Mouse (Mus musculus): Measurements from ENCODE around the gene Etv5. TPM values are rescaled to one million over a fixed set of nuclear protein-coding genes. Genes with fewer than 3 reads are reported as not detected.

The Etv5 gene
- polyA plus RNA-seq (2012; rRNA removed), result 39.0 and 49.4 TPM in 2 replicates
- 35.3 and 36.8 TPM in 2 replicates for polyA plus RNA-seq (2014; fragmentation: Nextera tagmentation; extraction: Ambion mirVana)

DNA sequence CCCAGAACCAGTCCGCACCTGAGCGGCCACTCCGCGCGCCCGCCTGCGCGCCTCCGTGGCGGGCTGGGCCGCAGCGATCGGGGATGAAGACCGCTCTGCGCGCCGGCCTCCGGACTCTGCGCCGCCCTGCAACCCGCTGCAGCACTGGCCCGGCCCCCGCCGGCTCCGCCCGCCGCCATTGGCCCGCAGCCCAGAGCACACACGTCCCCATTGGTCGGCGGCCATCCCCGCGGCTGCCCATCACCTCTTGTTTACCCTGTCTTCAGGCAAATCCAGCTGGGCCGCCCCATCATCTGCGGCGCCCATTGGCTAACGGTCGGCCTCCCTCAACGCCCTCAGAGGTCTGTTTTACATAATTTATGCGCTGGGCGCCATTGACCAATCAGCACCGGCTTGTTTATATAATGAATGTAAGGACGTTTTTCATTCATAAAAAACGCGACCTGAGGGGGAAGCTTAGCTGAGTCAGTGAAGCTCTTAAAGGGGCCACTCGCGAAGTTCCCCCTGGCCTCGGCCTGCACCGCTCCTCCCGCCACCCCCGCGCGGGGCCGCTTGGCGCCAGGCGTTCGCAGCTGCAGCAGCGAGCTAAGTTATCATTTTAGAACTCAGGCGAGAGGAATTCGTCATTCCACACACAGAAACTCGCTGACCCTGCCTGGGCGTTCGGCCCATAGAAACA is at the start of gene Etv5:
Gene Etv5, minus strand, starts transcription at position 221 of the 679 bp plus-strand sequence.
- H3K27ac ChIP-seq (replicated peaks; ENCODE audit: low read depth, low read length), result peak within 1 kb of the TSS; percentile 81
- peaks cover 8% of the 10 kb centered on the region for H3K36me3 ChIP-seq (ENCODE audit: control insufficient read depth, insufficient read depth, low read length)
- DNase-seq (ENCODE audit: low spot score) (peak; percentile 99), ATAC-seq (ENCODE audit: low FRiP score, low read depth) (peak; percentile 98)
- H3K9ac ChIP-seq (ENCODE audit: low read depth, low read length, severe bottlenecking), result peak within 1 kb of the TSS; percentile 86
- peak within 1 kb of the TSS; percentile 87 for H3K4me3 ChIP-seq (replicated peaks; ENCODE audit: low read length)
- peaks cover 12% of the 10 kb centered on the region for H3K4me1 ChIP-seq (ENCODE audit: control insufficient read depth, insufficient read depth, low read length)
- H3K9me3 ChIP-seq (ENCODE audit: control insufficient read depth, low read length), result no peaks in the 10 kb centered on the region
- no peaks in the 10 kb centered on the region for H3K27me3 ChIP-seq (ENCODE audit: control insufficient read depth, insufficient read depth, low read length)
- peak within 1 kb of the TSS; percentile 98 for H3K4me2 ChIP-seq (replicated peaks; ENCODE audit: low read depth, low read length, severe bottlenecking)
- peak; percentile 91; the same call in 1 of the 2 replicates for TF ChIP-seq POLR2A (IDR thresholded peaks at IDR 0.05; ENCODE audit: borderline replicate concordance, extremely low read depth, insufficient read depth, insufficient read length)
- 5% methylated on average over 51 of the region's 63 CpGs for WGBS

DNA sequence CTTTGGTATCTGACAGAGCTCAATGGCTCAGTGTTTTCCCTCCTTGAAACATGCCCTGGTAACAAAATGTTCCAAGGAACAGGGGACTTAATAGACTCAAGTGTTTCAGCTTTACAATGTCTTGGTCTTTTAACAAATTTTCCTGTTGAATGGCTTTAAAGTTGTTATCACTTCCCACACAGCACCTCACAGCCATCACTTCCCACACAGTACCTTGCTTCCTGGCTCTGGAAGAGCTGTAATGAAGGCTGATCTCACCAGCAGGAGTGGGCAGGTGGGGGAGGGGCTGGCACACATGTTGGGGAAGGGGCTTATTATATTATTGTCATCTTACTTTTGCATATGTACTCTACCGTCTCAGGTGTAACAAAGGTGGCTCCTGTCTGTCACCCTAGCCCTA is 44.4 kb upstream of the Etv5 start:
- Histone ChIP-seq H3K9ac (ENCODE audit: low read depth, low read length, severe bottlenecking) (no peak overlapping the region), H3K4me3 (replicated peaks; ENCODE audit: low read length) (no peak overlapping the region), H3K4me2 (replicated peaks; ENCODE audit: low read depth, low read length, severe bottlenecking) (no peak overlapping the region), H3K36me3 (ENCODE audit: control insufficient read depth, insufficient read depth, low read length) (no peaks in the 10 kb centered on the region), H3K9me3 (ENCODE audit: control insufficient read depth, low read length) (no peaks in the 10 kb centered on the region), H3K4me1 (ENCODE audit: control insufficient read depth, insufficient read depth, low read length) (no peaks in the 10 kb centered on the region), H3K27ac (replicated peaks; ENCODE audit: low read depth, low read length) (no peak overlapping the region), H3K27me3 (ENCODE audit: control insufficient read depth, insufficient read depth, low read length) (no peaks in the 10 kb centered on the region)
- DNase-seq (ENCODE audit: low spot score) (no peak), ATAC-seq (ENCODE audit: low FRiP score, low read depth) (no peak)
- no peak for TF ChIP-seq POLR2A (IDR thresholded peaks at IDR 0.05; ENCODE audit: borderline replicate concordance, extremely low read depth, insufficient read depth, insufficient read length)
- WGBS, result 82% methylated on average over 1 of the region's 1 CpGs

DNA sequence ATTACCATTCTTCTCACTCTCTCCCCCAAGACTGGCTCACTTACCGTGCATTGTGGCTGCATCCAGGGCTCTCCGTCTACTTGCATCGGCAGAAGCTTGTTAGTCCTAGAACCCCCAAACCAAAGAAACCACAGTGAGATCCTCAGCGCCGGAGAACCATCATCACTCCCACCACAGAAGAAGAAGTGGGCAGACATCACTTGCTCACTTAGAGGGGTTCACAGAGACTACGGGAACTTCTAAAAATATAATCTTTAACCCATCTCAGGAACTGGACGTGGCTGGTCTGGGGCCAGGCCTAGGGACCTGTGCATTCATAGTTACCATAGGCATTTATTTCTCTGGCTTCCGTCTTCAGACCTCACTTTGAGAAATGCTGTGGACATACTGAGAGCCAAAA is 39.8 kb upstream of the Etv5 start:
- H3K4me2 ChIP-seq (replicated peaks; ENCODE audit: low read depth, low read length, severe bottlenecking), result no peak overlapping the region
- H3K9me3 ChIP-seq (ENCODE audit: control insufficient read depth, low read length), result no peaks in the 10 kb centered on the region
- no peak overlapping the region for H3K27ac ChIP-seq (replicated peaks; ENCODE audit: low read depth, low read length)
- H3K36me3 ChIP-seq (ENCODE audit: control insufficient read depth, insufficient read depth, low read length), result no peaks in the 10 kb centered on the region
- no peak overlapping the region for H3K9ac ChIP-seq (ENCODE audit: low read depth, low read length, severe bottlenecking)
- H3K27me3 ChIP-seq (ENCODE audit: control insufficient read depth, insufficient read depth, low read length), result no peaks in the 10 kb centered on the region
- WGBS, result 94% methylated on average over 8 of the region's 8 CpGs
- TF ChIP-seq POLR2A (IDR thresholded peaks at IDR 0.05; ENCODE audit: borderline replicate concordance, extremely low read depth, insufficient read depth, insufficient read length), result no peak
- H3K4me3 ChIP-seq (replicated peaks; ENCODE audit: low read length), result no peak overlapping the region
- H3K4me1 ChIP-seq (ENCODE audit: control insufficient read depth, insufficient read depth, low read length), result no peaks in the 10 kb centered on the region
- DNase-seq (ENCODE audit: low spot score) (no peak), ATAC-seq (ENCODE audit: low FRiP score, low read depth) (no peak)

DNA sequence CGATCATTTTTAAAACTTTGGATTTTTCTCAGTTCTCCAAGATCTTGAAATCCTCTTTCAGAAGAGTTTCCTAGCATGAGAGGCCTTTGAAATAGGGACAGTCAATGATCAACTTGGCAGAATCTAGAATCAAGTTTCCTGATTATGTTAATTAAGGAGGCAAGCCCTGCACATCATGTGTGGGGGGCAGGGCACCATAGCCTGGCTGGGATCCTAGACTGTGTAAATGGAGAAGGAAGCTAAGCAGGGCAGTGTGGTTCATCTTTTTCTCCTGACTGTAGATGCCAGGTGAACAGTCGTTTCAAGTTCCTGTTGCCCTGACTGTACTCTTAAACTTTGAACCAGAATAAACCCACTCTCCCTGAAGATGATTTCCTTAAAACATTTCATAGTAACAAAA is 32.2 kb upstream of the Etv5 start:
- 73% methylated on average over 2 of the region's 2 CpGs for WGBS
- DNase-seq (ENCODE audit: low spot score) (no peak), ATAC-seq (ENCODE audit: low FRiP score, low read depth) (no peak)
- Histone ChIP-seq H3K9ac (ENCODE audit: low read depth, low read length, severe bottlenecking) (no peak overlapping the region), H3K4me1 (ENCODE audit: control insufficient read depth, insufficient read depth, low read length) (0 out of 2 replicates have a peak, but pooled peaks cover 3% of the 10 kb centered on the region), H3K9me3 (ENCODE audit: control insufficient read depth, low read length) (no peaks in the 10 kb centered on the region), H3K4me3 (replicated peaks; ENCODE audit: low read length) (no peak overlapping the region), H3K27me3 (ENCODE audit: control insufficient read depth, insufficient read depth, low read length) (no peaks in the 10 kb centered on the region), H3K4me2 (replicated peaks; ENCODE audit: low read depth, low read length, severe bottlenecking) (no peak overlapping the region), H3K27ac (replicated peaks; ENCODE audit: low read depth, low read length) (no peak overlapping the region), H3K36me3 (ENCODE audit: control insufficient read depth, insufficient read depth, low read length) (no peaks in the 10 kb centered on the region)
- no peak for TF ChIP-seq POLR2A (IDR thresholded peaks at IDR 0.05; ENCODE audit: borderline replicate concordance, extremely low read depth, insufficient read depth, insufficient read length)

DNA sequence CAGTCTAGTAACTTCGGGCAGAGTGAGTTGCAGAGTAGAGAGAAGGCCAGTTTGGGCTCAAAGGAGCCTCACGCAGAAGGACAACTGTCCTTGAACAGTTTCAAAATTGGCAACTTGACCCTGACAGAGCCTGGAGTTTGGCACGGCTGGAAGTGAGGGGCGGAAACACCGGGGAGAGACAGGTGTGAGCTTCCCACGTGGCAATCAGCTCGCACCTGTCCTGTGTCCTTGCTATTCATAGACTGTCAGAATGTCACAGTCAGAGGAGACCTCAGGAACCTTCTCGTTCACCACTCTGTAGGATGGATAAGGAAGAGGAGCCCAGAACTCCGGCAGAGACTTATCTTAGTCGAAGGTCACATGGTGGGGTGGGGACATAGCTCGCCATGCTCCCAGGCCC is 29.9 kb upstream of the Etv5 start:
- no peak overlapping the region for H3K4me2 ChIP-seq (replicated peaks; ENCODE audit: low read depth, low read length, severe bottlenecking)
- H3K9ac ChIP-seq (ENCODE audit: low read depth, low read length, severe bottlenecking), result no peak overlapping the region
- no peak overlapping the region for H3K27ac ChIP-seq (replicated peaks; ENCODE audit: low read depth, low read length)
- no peak for ATAC-seq (ENCODE audit: low FRiP score, low read depth)
- no peaks in the 10 kb centered on the region for H3K27me3 ChIP-seq (ENCODE audit: control insufficient read depth, insufficient read depth, low read length)
- H3K4me3 ChIP-seq (replicated peaks; ENCODE audit: low read length), result no peak overlapping the region
- H3K4me1 ChIP-seq (ENCODE audit: control insufficient read depth, insufficient read depth, low read length), result 0 out of 2 replicates have a peak, but pooled peaks cover 10% of the 10 kb centered on the region
- 74% methylated on average over 11 of the region's 11 CpGs for WGBS
- no peaks in the 10 kb centered on the region for H3K9me3 ChIP-seq (ENCODE audit: control insufficient read depth, low read length)
- no peak for TF ChIP-seq POLR2A (IDR thresholded peaks at IDR 0.05; ENCODE audit: borderline replicate concordance, extremely low read depth, insufficient read depth, insufficient read length)
- no peaks in the 10 kb centered on the region for H3K36me3 ChIP-seq (ENCODE audit: control insufficient read depth, insufficient read depth, low read length)
- DNase-seq (ENCODE audit: low spot score), result no peak
